Mouse (Mus musculus): Measurements from ENCODE around the gene Muc3. TPM values are rescaled to one million over a fixed set of nuclear protein-coding genes. Genes with fewer than 3 reads are reported as not detected.

Muc3 gene
- polyA plus RNA-seq, 1 experiment from 2014 or later, result not detected

DNA sequence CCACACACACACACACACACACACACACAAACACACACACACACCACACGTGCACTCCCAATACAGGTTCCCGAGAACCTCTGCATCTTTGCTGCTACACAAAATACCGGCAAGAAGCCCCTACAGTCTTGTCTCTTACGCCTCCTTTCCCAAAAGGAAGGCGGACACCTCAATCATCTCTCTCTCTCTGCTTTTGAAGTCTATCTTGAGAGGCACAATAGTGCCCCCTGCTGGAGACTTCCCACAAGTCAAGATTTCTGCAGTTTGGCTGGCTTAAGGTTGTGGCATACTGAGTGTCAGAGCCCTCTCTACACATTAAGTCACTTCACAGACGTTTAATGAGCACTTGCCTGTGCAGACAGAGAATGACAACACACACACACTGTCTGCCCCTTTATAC, 42.1 kb downstream of the Muc3 start:
- 6% methylated on average over 6 of the region's 6 CpGs for WGBS (ENCODE audit: insufficient replicate concordance)
- Histone ChIP-seq H3K4me2 (ENCODE audit: low read depth, low read length) (no peak overlapping the region), H3K36me3 (ENCODE audit: control insufficient read depth, insufficient read depth) (peaks cover 23% of the 10 kb centered on the region), H3K9ac (ENCODE audit: low read depth, low read length) (no peak overlapping the region), H3K27me3 (ENCODE audit: control insufficient read depth, insufficient read depth, low read depth, low read length) (no peaks in the 10 kb centered on the region), H3K4me1 (ENCODE audit: control insufficient read depth, low read depth, low read length) (peaks cover 48% of the 10 kb centered on the region), H3K9me3 (replicated peaks; ENCODE audit: control insufficient read depth, low read length) (peaks cover 22% of the 10 kb centered on the region), H3K4me3 (ENCODE audit: low read depth, low read length) (no peak overlapping the region), H3K27ac (ENCODE audit: low read length) (no peak overlapping the region)
- ATAC-seq (ENCODE audit: low read depth), result no peak

GRCm38 (mm10) chr5:137106434-137106833, 42.7 kb downstream of the Muc3 start:
- WGBS (ENCODE audit: insufficient replicate concordance), result 70% methylated on average over 4 of the region's 4 CpGs
- Histone ChIP-seq H3K36me3 (ENCODE audit: control insufficient read depth, insufficient read depth) (peaks cover 17% of the 10 kb centered on the region), H3K9me3 (replicated peaks; ENCODE audit: control insufficient read depth, low read length) (peaks cover 16% of the 10 kb centered on the region), H3K4me3 (ENCODE audit: low read depth, low read length) (no peak overlapping the region), H3K4me1 (ENCODE audit: control insufficient read depth, low read depth, low read length) (peaks cover 53% of the 10 kb centered on the region), H3K27me3 (ENCODE audit: control insufficient read depth, insufficient read depth, low read depth, low read length) (no peaks in the 10 kb centered on the region), H3K27ac (ENCODE audit: low read length) (no peak overlapping the region), H3K4me2 (ENCODE audit: low read depth, low read length) (no peak overlapping the region), H3K9ac (ENCODE audit: low read depth, low read length) (no peak overlapping the region)
- ATAC-seq (ENCODE audit: low read depth), result no peak

DNA sequence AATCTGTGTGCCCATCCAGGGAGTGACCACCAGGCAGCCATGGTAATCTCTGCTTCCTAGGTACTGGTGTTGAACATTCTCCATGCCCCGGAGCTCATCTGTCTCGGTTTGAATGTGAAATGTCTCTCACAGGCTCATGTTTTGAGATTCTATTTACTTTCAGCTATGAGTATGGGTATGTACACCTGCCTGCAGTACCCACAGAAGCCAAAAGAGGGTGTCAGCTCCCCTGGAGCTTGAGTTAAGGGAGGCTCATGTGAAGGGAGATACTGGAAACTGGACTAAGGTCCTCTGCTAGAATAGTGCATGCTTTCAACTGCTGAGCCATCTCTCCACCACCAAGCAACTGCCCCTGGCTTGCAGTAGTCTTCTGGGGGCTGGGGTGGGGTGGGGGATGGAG, 45.2 kb downstream of the Muc3 start:
- peak overlapping the region; percentile 73 for H3K4me2 ChIP-seq (ENCODE audit: low read depth, low read length)
- 84% methylated on average over 2 of the region's 2 CpGs for WGBS (ENCODE audit: insufficient replicate concordance)
- H3K36me3 ChIP-seq (ENCODE audit: control insufficient read depth, insufficient read depth), result peaks cover 2% of the 10 kb centered on the region; the same call in 1 of the 2 replicates
- peak overlapping the region; percentile 99 for H3K27ac ChIP-seq (ENCODE audit: low read length)
- H3K4me3 ChIP-seq (ENCODE audit: low read depth, low read length), result no peak overlapping the region
- no peaks in the 10 kb centered on the region for H3K27me3 ChIP-seq (ENCODE audit: control insufficient read depth, insufficient read depth, low read depth, low read length)
- ATAC-seq (ENCODE audit: low read depth), result no peak
- peak overlapping the region; percentile 72 for H3K9ac ChIP-seq (ENCODE audit: low read depth, low read length)
- no peaks in the 10 kb centered on the region for H3K9me3 ChIP-seq (replicated peaks; ENCODE audit: control insufficient read depth, low read length)
- H3K4me1 ChIP-seq (ENCODE audit: control insufficient read depth, low read depth, low read length), result peaks cover 69% of the 10 kb centered on the region

DNA sequence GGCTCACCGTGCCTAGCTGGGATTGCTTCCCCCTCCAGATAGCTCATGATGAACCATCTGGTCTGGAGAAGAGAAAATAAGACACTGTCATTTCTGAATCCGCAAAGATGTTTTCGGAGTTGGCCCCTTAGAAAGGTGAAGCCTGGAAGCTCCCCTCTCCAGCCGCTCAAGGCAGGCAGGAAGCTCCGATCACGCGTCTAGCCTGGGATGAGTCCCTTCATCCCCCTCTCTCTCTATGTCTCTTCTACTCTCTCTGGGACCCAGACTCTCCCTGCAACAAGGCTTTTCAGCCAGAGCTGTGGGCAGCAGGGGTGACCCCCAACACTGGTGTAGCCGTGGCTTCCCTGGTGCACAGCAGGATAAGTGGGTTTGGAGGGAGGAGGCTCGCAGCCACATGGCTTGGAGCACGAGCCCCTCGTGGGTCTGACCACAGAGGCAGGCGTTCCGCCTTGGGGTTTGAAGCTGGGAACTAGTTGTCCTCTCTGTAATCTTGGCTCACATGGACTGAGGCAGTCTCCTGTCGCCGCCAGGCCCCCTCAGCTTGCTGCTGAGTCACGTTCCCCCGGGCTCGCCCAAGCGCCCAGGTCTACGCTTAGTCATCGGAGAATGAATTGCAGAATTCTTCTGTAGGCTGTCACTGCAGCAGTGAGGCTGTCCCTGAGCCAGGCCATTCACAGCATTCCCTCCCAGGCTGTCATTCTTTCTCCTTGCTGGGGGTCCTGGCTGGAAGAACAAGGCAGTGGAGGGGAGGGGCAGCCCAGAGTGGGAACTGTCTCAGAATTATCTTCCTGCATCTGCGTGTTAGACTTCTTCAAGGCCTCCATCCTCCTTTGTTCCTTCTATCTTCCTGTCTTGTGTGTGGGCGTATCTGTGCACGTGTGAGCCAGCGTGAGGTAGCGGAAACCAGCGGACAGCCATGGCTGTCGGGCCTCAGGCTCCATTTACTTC, 46.3 kb downstream of the Muc3 start:
- peaks cover 2% of the 10 kb centered on the region; the same call in 1 of the 2 replicates for H3K36me3 ChIP-seq (ENCODE audit: control insufficient read depth, insufficient read depth)
- no peaks in the 10 kb centered on the region for H3K27me3 ChIP-seq (ENCODE audit: control insufficient read depth, insufficient read depth, low read depth, low read length)
- peak overlapping the region; percentile 72 for H3K9ac ChIP-seq (ENCODE audit: low read depth, low read length)
- H3K4me3 ChIP-seq (ENCODE audit: low read depth, low read length), result peak overlapping the region; percentile 35; the same call in 1 of the 2 replicates
- peak overlapping the region; percentile 99 for H3K27ac ChIP-seq (ENCODE audit: low read length)
- WGBS (ENCODE audit: insufficient replicate concordance), result 33% methylated on average over 28 of the region's 28 CpGs
- peaks cover 78% of the 10 kb centered on the region for H3K4me1 ChIP-seq (ENCODE audit: control insufficient read depth, low read depth, low read length)
- peak; percentile 91 for ATAC-seq (ENCODE audit: low read depth)
- peak overlapping the region; percentile 73 for H3K4me2 ChIP-seq (ENCODE audit: low read depth, low read length)
- H3K9me3 ChIP-seq (replicated peaks; ENCODE audit: control insufficient read depth, low read length), result no peaks in the 10 kb centered on the region

GRCm38 (mm10) chr5:137102078-137102477, 47.0 kb downstream of the Muc3 start:
- H3K4me2 ChIP-seq (ENCODE audit: low read depth, low read length), result no peak overlapping the region
- no peaks in the 10 kb centered on the region for H3K27me3 ChIP-seq (ENCODE audit: control insufficient read depth, insufficient read depth, low read depth, low read length)
- peak overlapping the region; percentile 72; the same call in 1 of the 2 replicates for H3K9ac ChIP-seq (ENCODE audit: low read depth, low read length)
- H3K4me3 ChIP-seq (ENCODE audit: low read depth, low read length), result no peak overlapping the region
- peaks cover 2% of the 10 kb centered on the region; the same call in 1 of the 2 replicates for H3K36me3 ChIP-seq (ENCODE audit: control insufficient read depth, insufficient read depth)
- H3K4me1 ChIP-seq (ENCODE audit: control insufficient read depth, low read depth, low read length), result peaks cover 78% of the 10 kb centered on the region
- 71% methylated on average over 10 of the region's 10 CpGs for whole genome bisulfite sequencing (ENCODE audit: insufficient replicate concordance)
- peak overlapping the region; percentile 99 for H3K27ac ChIP-seq (ENCODE audit: low read length)
- ATAC-seq (ENCODE audit: low read depth), result no peak
- no peaks in the 10 kb centered on the region for H3K9me3 ChIP-seq (replicated peaks; ENCODE audit: control insufficient read depth, low read length)

DNA sequence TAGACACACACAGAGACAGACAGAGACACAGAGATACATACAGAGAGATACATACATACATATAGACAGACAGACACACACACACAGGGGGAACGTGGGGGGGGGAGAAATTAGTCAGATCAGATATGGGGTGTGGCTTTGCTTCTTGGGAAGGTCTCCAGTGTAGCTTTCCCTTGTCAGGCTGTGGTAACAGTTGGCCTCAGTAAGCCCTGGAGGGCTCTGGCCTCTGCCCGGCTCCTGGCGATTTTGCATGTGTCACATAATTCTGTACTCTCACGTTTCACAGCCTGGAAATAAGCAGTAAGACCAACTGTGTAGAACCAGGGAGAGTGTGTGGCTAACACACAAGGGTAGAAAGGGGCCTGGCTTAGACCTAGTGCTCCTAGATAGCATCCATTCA, 48.5 kb downstream of the Muc3 start:
- Histone ChIP-seq H3K27ac (ENCODE audit: low read length) (peak overlapping the region; percentile 60), H3K4me1 (ENCODE audit: control insufficient read depth, low read depth, low read length) (peaks cover 67% of the 10 kb centered on the region), H3K4me2 (ENCODE audit: low read depth, low read length) (no peak overlapping the region), H3K27me3 (ENCODE audit: control insufficient read depth, insufficient read depth, low read depth, low read length) (no peaks in the 10 kb centered on the region), H3K9ac (ENCODE audit: low read depth, low read length) (peak overlapping the region; percentile 14; the same call in 1 of the 2 replicates), H3K9me3 (replicated peaks; ENCODE audit: control insufficient read depth, low read length) (no peaks in the 10 kb centered on the region), H3K36me3 (ENCODE audit: control insufficient read depth, insufficient read depth) (peaks cover 2% of the 10 kb centered on the region; the same call in 1 of the 2 replicates), H3K4me3 (ENCODE audit: low read depth, low read length) (no peak overlapping the region)
- 39% methylated on average over 4 of the region's 4 CpGs for WGBS (ENCODE audit: insufficient replicate concordance)
- no peak for ATAC-seq (ENCODE audit: low read depth)

- H3K4me1 ChIP-seq (ENCODE audit: control insufficient read depth, low read depth, low read length), result peaks cover 47% of the 10 kb centered on the region
- peak overlapping the region; percentile 45 for H3K4me2 ChIP-seq (ENCODE audit: low read depth, low read length)
- H3K9ac ChIP-seq (ENCODE audit: low read depth, low read length), result no peak overlapping the region
- H3K27ac ChIP-seq (ENCODE audit: low read length), result peak overlapping the region; percentile 77
- H3K4me3 ChIP-seq (ENCODE audit: low read depth, low read length), result no peak overlapping the region
- no peaks in the 10 kb centered on the region for H3K36me3 ChIP-seq (ENCODE audit: control insufficient read depth, insufficient read depth)
- no peaks in the 10 kb centered on the region for H3K9me3 ChIP-seq (replicated peaks; ENCODE audit: control insufficient read depth, low read length)
- 27% methylated on average over 11 of the region's 11 CpGs for WGBS (ENCODE audit: insufficient replicate concordance)
- no peaks in the 10 kb centered on the region for H3K27me3 ChIP-seq (ENCODE audit: control insufficient read depth, insufficient read depth, low read depth, low read length)
- peak; percentile 44 for ATAC-seq (ENCODE audit: low read depth)
These were observed 50.7 kb downstream of the Muc3 start for GRCm38 (mm10) chr5:137098418-137098817.

- no peak overlapping the region for H3K4me3 ChIP-seq (ENCODE audit: low read depth, low read length)
- no peaks in the 10 kb centered on the region for H3K9me3 ChIP-seq (replicated peaks; ENCODE audit: control insufficient read depth, low read length)
- peaks cover 26% of the 10 kb centered on the region for H3K4me1 ChIP-seq (ENCODE audit: control insufficient read depth, low read depth, low read length)
- H3K4me2 ChIP-seq (ENCODE audit: low read depth, low read length), result no peak overlapping the region
- H3K27ac ChIP-seq (ENCODE audit: low read length), result no peak overlapping the region
- H3K27me3 ChIP-seq (ENCODE audit: control insufficient read depth, insufficient read depth, low read depth, low read length), result no peaks in the 10 kb centered on the region
- no peaks in the 10 kb centered on the region for H3K36me3 ChIP-seq (ENCODE audit: control insufficient read depth, insufficient read depth)
- no peak for ATAC-seq (ENCODE audit: low read depth)
- 74% methylated on average over 1 of the region's 1 CpGs for WGBS (ENCODE audit: insufficient replicate concordance)
- H3K9ac ChIP-seq (ENCODE audit: low read depth, low read length), result no peak overlapping the region
These were observed 53.1 kb downstream of the Muc3 start for GRCm38 (mm10) chr5:137096037-137096436.

- 45% methylated on average over 10 of the region's 10 CpGs for WGBS (ENCODE audit: insufficient replicate concordance)
These were observed 54.0 kb downstream of the Muc3 start for GRCm38 (mm10) chr5:137095135-137095534.

More at GRCm38 (mm10) chr5:137095135-137095534, 54.0 kb downstream of the Muc3 start:
- Histone ChIP-seq H3K9ac (ENCODE audit: low read depth, low read length) (no peak overlapping the region), H3K36me3 (ENCODE audit: control insufficient read depth, insufficient read depth) (no peaks in the 10 kb centered on the region), H3K27me3 (ENCODE audit: control insufficient read depth, insufficient read depth, low read depth, low read length) (no peaks in the 10 kb centered on the region), H3K4me1 (ENCODE audit: control insufficient read depth, low read depth, low read length) (peaks cover 19% of the 10 kb centered on the region), H3K9me3 (replicated peaks; ENCODE audit: control insufficient read depth, low read length) (no peaks in the 10 kb centered on the region), H3K4me2 (ENCODE audit: low read depth, low read length) (no peak overlapping the region), H3K4me3 (ENCODE audit: low read depth, low read length) (no peak overlapping the region), H3K27ac (ENCODE audit: low read length) (no peak overlapping the region)
- ATAC-seq (ENCODE audit: low read depth), result no peak

Data from liver, embryonic 16.5 days (tissue).